Mouse (Mus musculus): ENCODE results near the gene Edem2. TPM values are rescaled to one million over a fixed set of nuclear protein-coding genes. Genes with fewer than 3 reads are reported as not detected.

Edem2 gene
- polyA plus RNA-seq (2015; fragmentation: Nextera tagmentation; extraction: Ambion mirVana), result 38.9 and 40.3 TPM in 2 replicates

- peak; percentile 97 for ATAC-seq (ENCODE audit: low read depth)
- H3K4me3 ChIP-seq, result peak within 1 kb of the TSS; percentile 90
- WGBS, result under 1% methylated on average over 33 of the region's 33 CpGs
Observed at GRCm38 (mm10) chr2:155729158-155729645, at the start of gene Edem2. Gene Edem2, minus strand, starts transcription at chr2:155729475.

GRCm38 (mm10) chr2:155779066-155779465, 49.8 kb upstream of the Edem2 start:
- no peak for ATAC-seq (ENCODE audit: low read depth)
- no peaks in the 10 kb centered on the region for H3K36me3 ChIP-seq
- 42% methylated on average over 7 of the region's 7 CpGs for WGBS

More at GRCm38 (mm10) chr2:155729158-155729645, at the start of gene Edem2:
- H3K27me3 ChIP-seq, result no peaks in the 10 kb centered on the region
- peak within 1 kb of the TSS; percentile 97 for H3K4me2 ChIP-seq
- H3K27ac ChIP-seq (replicated peaks), result peak within 1 kb of the TSS; percentile 64
- H3K36me3 ChIP-seq, result peaks cover 16% of the 10 kb centered on the region
- H3K4me1 ChIP-seq (replicated peaks), result peaks cover 14% of the 10 kb centered on the region
- no peaks in the 10 kb centered on the region for H3K9me3 ChIP-seq
- H3K9ac ChIP-seq, result peak within 1 kb of the TSS; percentile 88

GRCm38 (mm10) chr2:155778004-155778403, 48.7 kb upstream of the Edem2 start:
- no peak for ATAC-seq (ENCODE audit: low read depth)
- WGBS, result 48% methylated on average over 6 of the region's 6 CpGs
- no peaks in the 10 kb centered on the region for H3K36me3 ChIP-seq
- H3K27ac ChIP-seq (replicated peaks), result peak overlapping the region; percentile 71
- H3K27me3 ChIP-seq, result peaks cover 20% of the 10 kb centered on the region
- H3K9ac ChIP-seq, result peak overlapping the region; percentile 92; the same call in 1 of the 2 replicates
- H3K9me3 ChIP-seq, result no peaks in the 10 kb centered on the region
- H3K4me1 ChIP-seq (replicated peaks), result peaks cover 50% of the 10 kb centered on the region
- peak overlapping the region; percentile 69 for H3K4me2 ChIP-seq
- no peak overlapping the region for H3K4me3 ChIP-seq

More at GRCm38 (mm10) chr2:155779066-155779465, 49.8 kb upstream of the Edem2 start:
- 0 out of 2 replicates have a peak overlapping the region, but pooled peaks have one; percentile 26 for H3K9ac ChIP-seq
- peaks cover 50% of the 10 kb centered on the region for H3K4me1 ChIP-seq (replicated peaks)
- H3K27ac ChIP-seq (replicated peaks), result no peak overlapping the region
- peaks cover 10% of the 10 kb centered on the region for H3K27me3 ChIP-seq
- no peak overlapping the region for H3K4me3 ChIP-seq
- H3K9me3 ChIP-seq, result no peaks in the 10 kb centered on the region
- no peak overlapping the region for H3K4me2 ChIP-seq

- H3K4me3 ChIP-seq, result peak overlapping the region; percentile 81; the same call in 1 of the 2 replicates
- no peaks in the 10 kb centered on the region for H3K36me3 ChIP-seq
- 36% methylated on average over 4 of the region's 4 CpGs for WGBS
- H3K27ac ChIP-seq (replicated peaks), result peak overlapping the region; percentile 71; the same call in 1 of the 2 replicates
- no peak for ATAC-seq (ENCODE audit: low read depth)
- H3K4me1 ChIP-seq (replicated peaks), result peaks cover 50% of the 10 kb centered on the region
- H3K9ac ChIP-seq, result peak overlapping the region; percentile 92
- H3K27me3 ChIP-seq, result peaks cover 24% of the 10 kb centered on the region
- no peaks in the 10 kb centered on the region for H3K9me3 ChIP-seq
- peak overlapping the region; percentile 69 for H3K4me2 ChIP-seq
Observed at GRCm38 (mm10) chr2:155777688-155777985, 48.4 kb upstream of the Edem2 start.

- H3K27ac ChIP-seq (replicated peaks), result peak overlapping the region; percentile 14; the same call in 1 of the 2 replicates
- peak overlapping the region; percentile 92 for H3K9ac ChIP-seq
- H3K27me3 ChIP-seq, result peaks cover 30% of the 10 kb centered on the region
- no peaks in the 10 kb centered on the region for H3K36me3 ChIP-seq
- H3K4me1 ChIP-seq (replicated peaks), result peaks cover 50% of the 10 kb centered on the region
- WGBS, result 70% methylated on average over 10 of the region's 10 CpGs
- no peak for ATAC-seq (ENCODE audit: low read depth)
- H3K4me3 ChIP-seq, result peak overlapping the region; percentile 81
- H3K9me3 ChIP-seq, result no peaks in the 10 kb centered on the region
- H3K4me2 ChIP-seq, result peak overlapping the region; percentile 69
Observed at GRCm38 (mm10) chr2:155776824-155777687, 47.8 kb upstream of the Edem2 start.

- ATAC-seq (ENCODE audit: low read depth), result peak; percentile 73
- peak overlapping the region; percentile 69 for H3K4me2 ChIP-seq
- H3K9ac ChIP-seq, result peak overlapping the region; percentile 92
- no peaks in the 10 kb centered on the region for H3K36me3 ChIP-seq
- H3K9me3 ChIP-seq, result no peaks in the 10 kb centered on the region
- peaks cover 50% of the 10 kb centered on the region for H3K4me1 ChIP-seq (replicated peaks)
- H3K4me3 ChIP-seq, result peak overlapping the region; percentile 81
- WGBS, result 1% methylated on average over 43 of the region's 44 CpGs
- peaks cover 31% of the 10 kb centered on the region for H3K27me3 ChIP-seq
- peak overlapping the region; percentile 93 for H3K27ac ChIP-seq (replicated peaks)
Observed at GRCm38 (mm10) chr2:155775685-155776263, 46.5 kb upstream of the Edem2 start.

GRCm38 (mm10) chr2:155774927-155775684, 45.8 kb upstream of the Edem2 start, which contains the start of gene Mmp24:
Gene Mmp24, plus strand, starts transcription at chr2:155775342.
- Histone ChIP-seq H3K4me2 (peak within 1 kb of the TSS; percentile 69), H3K27ac (replicated peaks) (peak within 1 kb of the TSS; percentile 93), H3K4me3 (peak within 1 kb of the TSS; percentile 81), H3K27me3 (peaks cover 31% of the 10 kb centered on the region), H3K4me1 (replicated peaks) (peaks cover 50% of the 10 kb centered on the region), H3K9ac (peak within 1 kb of the TSS; percentile 92), H3K9me3 (no peaks in the 10 kb centered on the region), H3K36me3 (no peaks in the 10 kb centered on the region)
- no peak for ATAC-seq (ENCODE audit: low read depth)
- 2% methylated on average over 38 of the region's 100 CpGs for WGBS

- Histone ChIP-seq H3K4me1 (replicated peaks) (peaks cover 44% of the 10 kb centered on the region), H3K4me3 (peak overlapping the region; percentile 81), H3K27me3 (peaks cover 31% of the 10 kb centered on the region), H3K9me3 (no peaks in the 10 kb centered on the region), H3K9ac (no peak overlapping the region; the same call in 1 of the 2 replicates), H3K4me2 (peak overlapping the region; percentile 69), H3K36me3 (no peaks in the 10 kb centered on the region), H3K27ac (replicated peaks) (no peak overlapping the region)
- WGBS, result 53% methylated on average over 11 of the region's 11 CpGs
- no peak for ATAC-seq (ENCODE audit: low read depth)
Observed at GRCm38 (mm10) chr2:155774261-155774926, 45.1 kb upstream of the Edem2 start.

- Histone ChIP-seq H3K27ac (replicated peaks) (no peak overlapping the region), H3K4me2 (no peak overlapping the region), H3K36me3 (no peaks in the 10 kb centered on the region), H3K4me1 (replicated peaks) (peaks cover 37% of the 10 kb centered on the region), H3K9ac (no peak overlapping the region), H3K4me3 (no peak overlapping the region), H3K27me3 (peaks cover 31% of the 10 kb centered on the region), H3K9me3 (no peaks in the 10 kb centered on the region)
- ATAC-seq (ENCODE audit: low read depth), result no peak
- 65% methylated on average over 4 of the region's 4 CpGs for WGBS
Observed at GRCm38 (mm10) chr2:155773664-155774063, 44.4 kb upstream of the Edem2 start.

GRCm38 (mm10) chr2:155764679-155765418, 35.6 kb upstream of the Edem2 start:
- H3K27ac ChIP-seq (replicated peaks), result no peak overlapping the region
- peak; percentile 75; the same call in 1 of the 2 replicates for ATAC-seq (ENCODE audit: low read depth)
- H3K36me3 ChIP-seq, result no peaks in the 10 kb centered on the region
- WGBS, result 60% methylated on average over 13 of the region's 13 CpGs
- no peaks in the 10 kb centered on the region for H3K4me1 ChIP-seq (replicated peaks)
- H3K4me3 ChIP-seq, result no peak overlapping the region
- H3K27me3 ChIP-seq, result no peaks in the 10 kb centered on the region; the same call in 1 of the 2 replicates
- H3K9me3 ChIP-seq, result no peaks in the 10 kb centered on the region
- H3K9ac ChIP-seq, result no peak overlapping the region
- H3K4me2 ChIP-seq, result no peak overlapping the region

Measured in neural tube, embryonic 13.5 days (tissue).